Mouse (Mus musculus): ENCODE results near the gene Gpbar1. TPM values are rescaled to one million over a fixed set of nuclear protein-coding genes. Genes with fewer than 3 reads are reported as not detected.
"Not testable (repeated sequence)": the region's sequence is repeated elsewhere in the genome, so short reads cannot be mapped to it uniquely, and the experiment has no call there.

Gene Gpbar1
- polyA plus RNA-seq, 1 experiment from 2014 or later, result 0.83 TPM

- Histone ChIP-seq H3K9ac (ENCODE audit: low read depth, low read length) (no peak overlapping the region), H3K4me3 (ENCODE audit: low read depth, low read length) (no peak overlapping the region), H3K9me3 (replicated peaks; ENCODE audit: control insufficient read depth, low read length) (no peaks in the 10 kb centered on the region), H3K4me1 (ENCODE audit: control insufficient read depth, insufficient read depth, low read length) (peaks cover 10% of the 10 kb centered on the region), H3K27me3 (ENCODE audit: control insufficient read depth, insufficient read depth, low read length) (no peaks in the 10 kb centered on the region), H3K27ac (ENCODE audit: low read depth, low read length) (0 out of 2 replicates have a peak overlapping the region, but pooled peaks have one; percentile 29), H3K4me2 (no peak overlapping the region), H3K36me3 (ENCODE audit: control insufficient read depth, insufficient read depth, low read length) (no peaks in the 10 kb centered on the region)
- WGBS (ENCODE audit: insufficient replicate concordance), result 1% methylated on average over 3 of the region's 3 CpGs
- ATAC-seq (replicated peaks; ENCODE audit: insufficient number of reproducible peaks, low FRiP score, low TSS enrichment), result no peak
These were observed 34.8 kb downstream of the Gpbar1 start for GRCm38 (mm10) chr1:74313049-74313692.

GRCm38 (mm10) chr1:74314796-74315195, 36.4 kb downstream of the Gpbar1 start:
- no peaks in the 10 kb centered on the region for H3K36me3 ChIP-seq (ENCODE audit: control insufficient read depth, insufficient read depth, low read length)
- no peak overlapping the region for H3K4me3 ChIP-seq (ENCODE audit: low read depth, low read length)
- H3K27me3 ChIP-seq (ENCODE audit: control insufficient read depth, insufficient read depth, low read length), result no peaks in the 10 kb centered on the region
- H3K9me3 ChIP-seq (replicated peaks; ENCODE audit: control insufficient read depth, low read length), result no peaks in the 10 kb centered on the region
- H3K27ac ChIP-seq (ENCODE audit: low read depth, low read length), result no peak overlapping the region
- no peak overlapping the region for H3K9ac ChIP-seq (ENCODE audit: low read depth, low read length)
- no peak for ATAC-seq (replicated peaks; ENCODE audit: insufficient number of reproducible peaks, low FRiP score, low TSS enrichment)
- no peak overlapping the region for H3K4me2 ChIP-seq
- 77% methylated on average over 3 of the region's 3 CpGs for WGBS (ENCODE audit: insufficient replicate concordance)
- peaks cover 3% of the 10 kb centered on the region for H3K4me1 ChIP-seq (ENCODE audit: control insufficient read depth, insufficient read depth, low read length)

- Histone ChIP-seq H3K9ac (ENCODE audit: low read depth, low read length) (no peak overlapping the region), H3K27ac (ENCODE audit: low read depth, low read length) (no peak overlapping the region), H3K4me1 (ENCODE audit: control insufficient read depth, insufficient read depth, low read length) (peaks cover 2% of the 10 kb centered on the region), H3K36me3 (ENCODE audit: control insufficient read depth, insufficient read depth, low read length) (no peaks in the 10 kb centered on the region), H3K27me3 (ENCODE audit: control insufficient read depth, insufficient read depth, low read length) (no peaks in the 10 kb centered on the region), H3K4me3 (ENCODE audit: low read depth, low read length) (no peak overlapping the region), H3K9me3 (replicated peaks; ENCODE audit: control insufficient read depth, low read length) (no peaks in the 10 kb centered on the region), H3K4me2 (no peak overlapping the region)
- no peak for ATAC-seq (replicated peaks; ENCODE audit: insufficient number of reproducible peaks, low FRiP score, low TSS enrichment)
- WGBS (ENCODE audit: insufficient replicate concordance), result 68% methylated on average over 4 of the region's 4 CpGs
These were observed 37.9 kb downstream of the Gpbar1 start for GRCm38 (mm10) chr1:74316114-74316827.

GRCm38 (mm10) chr1:74318711-74319110, 40.4 kb downstream of the Gpbar1 start:
- no peak for ATAC-seq (replicated peaks; ENCODE audit: insufficient number of reproducible peaks, low FRiP score, low TSS enrichment)
- Histone ChIP-seq H3K4me2 (no peak overlapping the region), H3K36me3 (ENCODE audit: control insufficient read depth, insufficient read depth, low read length) (no peaks in the 10 kb centered on the region), H3K27me3 (ENCODE audit: control insufficient read depth, insufficient read depth, low read length) (no peaks in the 10 kb centered on the region), H3K27ac (ENCODE audit: low read depth, low read length) (no peak overlapping the region), H3K9ac (ENCODE audit: low read depth, low read length) (no peak overlapping the region), H3K9me3 (replicated peaks; ENCODE audit: control insufficient read depth, low read length) (no peaks in the 10 kb centered on the region), H3K4me3 (ENCODE audit: low read depth, low read length) (no peak overlapping the region), H3K4me1 (ENCODE audit: control insufficient read depth, insufficient read depth, low read length) (peaks cover 10% of the 10 kb centered on the region)
- 89% methylated on average over 3 of the region's 3 CpGs for WGBS (ENCODE audit: insufficient replicate concordance)

GRCm38 (mm10) chr1:74321396-74321795, 43.0 kb downstream of the Gpbar1 start:
- no peak overlapping the region; the same call in 1 of the 2 replicates for H3K27ac ChIP-seq (ENCODE audit: low read depth, low read length)

GRCm38 (mm10) chr1:74326916-74327315, 48.6 kb downstream of the Gpbar1 start:
- not testable (repeated sequence) for H3K4me3 ChIP-seq (ENCODE audit: low read depth, low read length); H3K4me2 ChIP-seq; H3K27me3 ChIP-seq (ENCODE audit: control insufficient read depth, insufficient read depth, low read length); H3K36me3 ChIP-seq (ENCODE audit: control insufficient read depth, insufficient read depth, low read length); H3K9me3 ChIP-seq (replicated peaks; ENCODE audit: control insufficient read depth, low read length); ATAC-seq (replicated peaks; ENCODE audit: insufficient number of reproducible peaks, low FRiP score, low TSS enrichment); H3K9ac ChIP-seq (ENCODE audit: low read depth, low read length); H3K27ac ChIP-seq (ENCODE audit: low read depth, low read length)
- H3K4me1 ChIP-seq (ENCODE audit: control insufficient read depth, insufficient read depth, low read length), result peaks cover 14% of the 10 kb centered on the region
- WGBS (ENCODE audit: insufficient replicate concordance), result 67% methylated on average over 2 of the region's 2 CpGs

More at GRCm38 (mm10) chr1:74321396-74321795, 43.0 kb downstream of the Gpbar1 start:
- Histone ChIP-seq H3K9ac (ENCODE audit: low read depth, low read length) (no peak overlapping the region), H3K4me2 (no peak overlapping the region; the same call in 1 of the 2 replicates), H3K27me3 (ENCODE audit: control insufficient read depth, insufficient read depth, low read length) (no peaks in the 10 kb centered on the region), H3K36me3 (ENCODE audit: control insufficient read depth, insufficient read depth, low read length) (no peaks in the 10 kb centered on the region), H3K9me3 (replicated peaks; ENCODE audit: control insufficient read depth, low read length) (no peaks in the 10 kb centered on the region), H3K4me3 (ENCODE audit: low read depth, low read length) (no peak overlapping the region), H3K4me1 (ENCODE audit: control insufficient read depth, insufficient read depth, low read length) (peaks cover 10% of the 10 kb centered on the region)
- no peak for ATAC-seq (replicated peaks; ENCODE audit: insufficient number of reproducible peaks, low FRiP score, low TSS enrichment)
- WGBS (ENCODE audit: insufficient replicate concordance), result 54% methylated on average over 3 of the region's 3 CpGs

Other genes with a start within 250 kb of the Gpbar1 start
- 71.9 and 75.6 TPM in 2 replicates for gene Tns1, start 154.1 kb upstream of the Gpbar1 start, polyA plus RNA-seq (2014; fragmentation: Nextera tagmentation; extraction: Ambion mirVana)
- 0.21 and 0.39 TPM in 2 replicates for gene Rufy4, start 153.0 kb upstream of the Gpbar1 start, polyA plus RNA-seq (2014; fragmentation: Nextera tagmentation; extraction: Ambion mirVana)
- 0.07 TPM in 1 of 2 replicates, not detected in the other for gene Cxcr2, start 124.6 kb upstream of the Gpbar1 start, polyA plus RNA-seq (2014; fragmentation: Nextera tagmentation; extraction: Ambion mirVana)
- not detected in 2 replicates for gene Cxcr1, start 83.9 kb upstream of the Gpbar1 start, polyA plus RNA-seq (2014; fragmentation: Nextera tagmentation; extraction: Ambion mirVana)
- gene Arpc2, start 42.5 kb upstream of the Gpbar1 start, polyA plus RNA-seq (2014; fragmentation: Nextera tagmentation; extraction: Ambion mirVana), result 387 and 411 TPM in 2 replicates
- gene Aamp, start 6.2 kb downstream of the Gpbar1 start, polyA plus RNA-seq (2014; fragmentation: Nextera tagmentation; extraction: Ambion mirVana), result 173 and 193 TPM in 2 replicates
- 225 and 231 TPM in 2 replicates for gene Pnkd, start 6.4 kb downstream of the Gpbar1 start, polyA plus RNA-seq (2014; fragmentation: Nextera tagmentation; extraction: Ambion mirVana)
- gene Tmbim1, start 27.1 kb downstream of the Gpbar1 start, polyA plus RNA-seq (2014; fragmentation: Nextera tagmentation; extraction: Ambion mirVana), result 29.2 and 37.1 TPM in 2 replicates
- 0.17 and 0.59 TPM in 2 replicates for gene Catip, start 83.6 kb downstream of the Gpbar1 start, polyA plus RNA-seq (2014; fragmentation: Nextera tagmentation; extraction: Ambion mirVana)
- 1.1 TPM in 2 replicates for gene Slc11a1, start 96.6 kb downstream of the Gpbar1 start, polyA plus RNA-seq (2014; fragmentation: Nextera tagmentation; extraction: Ambion mirVana)
- gene Ctdsp1, start 113.0 kb downstream of the Gpbar1 start, polyA plus RNA-seq (2014; fragmentation: Nextera tagmentation; extraction: Ambion mirVana), result 59.6 and 63.8 TPM in 2 replicates
- gene Vil1, start 130.8 kb downstream of the Gpbar1 start, polyA plus RNA-seq (2014; fragmentation: Nextera tagmentation; extraction: Ambion mirVana), result 0.23 and 0.45 TPM in 2 replicates
- 41.4 and 48.7 TPM in 2 replicates for gene Cnot9, start 227.5 kb downstream of the Gpbar1 start, polyA plus RNA-seq (2014; fragmentation: Nextera tagmentation; extraction: Ambion mirVana)

Data from heart, embryonic 11.5 days (tissue).